Mouse (Mus musculus) fat pad, adult 2 months (tissue): ENCODE data around the gene Nfkbil1.
"Not testable (repeated sequence)": the region's sequence is repeated elsewhere in the genome, so short reads cannot be mapped to it uniquely, and the experiment has no call there.

ENCODE experiments used
- DNase-seq: peaks from one replicate; pipeline ENCODE4 v3.0.0-alpha.2; 2011; ENCODE audit warnings: low read depth, low spot score; ENCODE audit errors: extremely low read depth

Gene Nfkbil1

DNA sequence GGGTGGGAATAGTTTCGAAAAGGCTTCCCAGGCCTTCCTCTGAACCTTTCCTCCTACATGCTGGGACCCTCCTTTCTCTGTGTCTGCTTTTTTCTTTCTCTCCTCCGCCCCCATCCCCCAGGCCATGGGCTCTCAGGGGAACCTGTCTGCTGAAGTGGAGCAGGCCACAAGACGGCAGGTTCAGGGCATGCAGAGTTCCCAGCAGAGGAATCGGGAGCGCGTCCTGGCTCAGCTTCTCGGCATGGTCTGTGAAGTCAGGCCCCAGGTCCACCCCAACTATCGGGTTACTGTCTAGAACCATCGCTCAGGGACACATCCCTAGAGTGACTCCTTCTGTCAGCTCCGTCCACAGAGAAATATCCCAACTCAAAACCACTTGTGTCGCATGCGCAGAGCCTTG is 1.9 kb upstream of the Nfkbil1 start:
- no peak for DNase-seq

- no peak for DNase-seq
Observed at GRCm38 (mm10) chr17:35236996-35237395, 1.4 kb upstream of the Nfkbil1 start.

- no peak for DNase-seq
Observed at GRCm38 (mm10) chr17:35236390-35236746, 776 bp upstream of the Nfkbil1 start.

GRCm38 (mm10) chr17:35234903-35235302 is 689 bp downstream of the Nfkbil1 start:
- no peak for DNase-seq

GRCm38 (mm10) chr17:35234090-35234489 is 1.5 kb downstream of the Nfkbil1 start:
- not testable (repeated sequence) for DNase-seq

GRCm38 (mm10) chr17:35233114-35233980 is 2.2 kb downstream of the Nfkbil1 start, which contains the start of gene Atp6v1g2:
Gene Atp6v1g2, plus strand, starts transcription at chr17:35233660.
- DNase-seq: no peak

DNA sequence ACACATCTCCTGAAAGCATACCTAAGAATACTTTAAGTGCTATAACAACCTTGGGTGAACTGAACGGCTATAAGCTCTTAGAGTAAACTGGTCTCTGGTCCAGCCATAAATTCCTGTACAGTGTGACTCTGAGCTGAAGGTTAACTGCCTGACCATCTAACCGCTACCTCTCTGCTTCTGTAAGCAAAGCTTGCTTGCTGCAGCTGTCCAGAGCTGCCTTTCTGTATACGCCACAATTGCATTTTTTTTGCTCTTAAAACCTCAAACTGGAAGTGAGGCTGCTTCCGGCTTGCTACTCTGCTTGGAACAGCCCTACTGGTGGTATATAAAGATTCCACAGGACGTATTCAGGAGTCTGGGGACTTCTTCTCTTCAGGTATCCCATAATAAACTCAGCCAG is 2.9 kb downstream of the Nfkbil1 start:
- DNase-seq: no peak

DNA sequence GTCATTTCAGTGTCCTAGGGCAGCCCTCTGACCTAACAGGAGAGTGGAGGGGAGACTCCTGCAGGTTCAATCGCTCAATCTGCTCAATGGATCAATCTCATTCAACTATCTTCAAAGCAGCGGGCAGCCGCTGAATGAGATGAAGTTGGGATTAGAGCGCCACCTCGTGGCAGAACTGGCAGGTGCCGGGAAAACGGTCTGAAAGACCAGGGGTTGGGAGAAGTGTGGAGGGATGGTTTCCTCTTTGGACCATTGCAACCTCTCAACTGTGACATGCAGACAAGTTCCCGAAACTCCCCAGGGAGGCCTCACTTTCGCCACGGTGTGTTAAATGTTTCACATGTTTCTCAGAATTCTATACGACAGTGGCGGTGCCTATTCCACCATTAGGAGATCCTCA is 3.5 kb downstream of the Nfkbil1 start:
- no peak for DNase-seq

- DNase-seq: no peak
Observed at GRCm38 (mm10) chr17:35231022-35231421, 4.6 kb downstream of the Nfkbil1 start.

- DNase-seq: no peak
Observed at GRCm38 (mm10) chr17:35226561-35227046, 9.0 kb downstream of the Nfkbil1 start.

GRCm38 (mm10) chr17:35225456-35225855 is 10.1 kb downstream of the Nfkbil1 start:
- DNase-seq: no peak

DNA sequence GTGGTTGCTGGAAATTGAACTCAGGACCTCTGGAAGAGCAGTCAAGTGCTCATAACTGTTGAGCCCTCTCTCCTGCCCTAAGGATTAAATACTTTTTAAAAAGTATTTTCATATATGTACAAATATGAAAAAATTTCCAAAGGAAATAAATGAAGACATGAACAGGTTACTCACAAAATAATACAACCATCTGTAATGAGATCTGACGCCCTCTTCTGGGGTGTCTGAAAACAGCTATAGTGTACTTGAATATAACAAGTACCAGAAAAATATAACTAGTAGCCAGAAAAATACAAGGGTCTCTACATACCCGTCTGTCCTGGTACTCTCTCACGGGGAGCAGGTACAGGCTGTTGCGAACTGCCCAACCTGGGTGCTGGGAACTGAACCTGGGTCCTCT is 11.0 kb downstream of the Nfkbil1 start:
- no peak for DNase-seq

DNA sequence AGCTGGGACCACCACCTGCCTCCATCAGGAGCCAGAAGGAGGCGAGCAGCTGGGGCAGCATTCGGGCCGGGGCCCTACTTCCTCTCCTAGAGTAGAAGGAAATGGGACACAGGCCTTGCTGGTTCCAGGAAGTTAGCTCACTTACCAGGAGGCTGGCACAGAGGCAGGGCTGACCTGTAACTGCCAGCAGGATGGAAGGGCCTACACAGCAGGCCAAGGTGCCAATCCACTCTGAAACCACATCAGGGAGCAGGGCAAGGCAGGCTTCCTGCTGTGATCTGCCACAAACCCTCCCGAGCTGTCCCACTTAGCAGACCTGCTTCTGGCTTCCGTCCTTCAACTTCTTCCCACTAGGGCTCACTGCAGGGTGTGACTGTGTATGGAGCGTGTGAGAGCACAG is 13.3 kb downstream of the Nfkbil1 start:
- no peak for DNase-seq

- DNase-seq: no peak
Observed at GRCm38 (mm10) chr17:35220156-35220952, 15.2 kb downstream of the Nfkbil1 start, which contains the start of gene Gm16181. Gene Gm16181, plus strand, starts transcription at chr17:35220834.

DNA sequence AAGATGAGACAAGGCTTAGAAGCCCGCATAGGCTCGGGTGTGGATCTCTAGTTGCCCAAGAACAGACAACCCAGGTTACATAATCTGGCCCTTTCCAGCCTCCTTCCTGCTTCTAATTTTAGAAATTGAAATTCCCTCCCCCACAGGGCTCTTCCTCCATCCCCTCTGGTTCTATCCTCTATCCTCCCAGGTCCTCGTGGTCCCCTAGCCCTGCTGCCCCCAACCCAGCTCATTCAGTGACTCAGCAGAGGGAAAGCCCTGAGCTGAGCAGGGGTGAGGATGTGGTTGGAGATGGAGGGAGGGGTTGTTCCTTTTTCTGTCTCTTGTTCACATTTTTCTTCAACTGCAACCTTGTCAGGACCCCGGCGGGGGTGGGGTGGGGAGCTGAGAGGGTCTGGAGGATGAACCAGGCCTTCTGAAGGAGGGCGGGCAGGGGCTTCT is 16.0 kb downstream of the Nfkbil1 start:
- DNase-seq: no peak

DNA sequence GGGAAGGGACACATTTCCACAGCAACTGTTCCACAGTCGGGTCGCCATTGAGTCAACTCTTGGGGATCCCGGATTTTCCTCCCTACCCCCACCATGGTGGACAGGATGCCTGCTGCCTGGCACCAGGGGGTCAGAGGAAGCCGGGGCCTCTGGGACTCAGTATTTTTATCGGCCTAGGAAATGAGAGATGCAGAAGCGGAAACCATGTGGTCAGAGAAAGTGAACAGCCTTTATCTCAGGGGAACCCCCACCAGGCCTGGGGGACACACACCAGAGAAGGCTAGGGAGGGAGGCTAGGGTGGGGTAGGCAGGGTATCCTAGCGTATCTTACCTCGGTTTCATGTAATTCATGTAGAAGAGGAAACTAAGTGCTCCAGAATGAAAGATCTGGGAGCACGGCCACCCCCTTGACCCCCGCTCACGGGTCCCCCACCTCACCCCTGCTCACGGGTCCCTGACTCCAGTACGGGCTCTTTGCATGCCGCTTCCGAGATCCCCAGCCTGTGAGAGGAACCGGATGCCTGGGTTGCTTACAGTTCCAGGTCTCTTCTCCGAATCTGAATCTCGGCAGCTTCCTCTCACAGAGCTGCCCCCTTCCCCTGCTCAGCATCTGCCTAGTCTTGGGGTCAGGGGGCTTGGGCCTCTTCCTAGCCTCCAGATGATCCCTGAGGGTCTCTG is 16.9 kb downstream of the Nfkbil1 start:
- DNase-seq: no peak

- DNase-seq: no peak
Observed at GRCm38 (mm10) chr17:35213071-35213470, 22.5 kb downstream of the Nfkbil1 start.

DNA sequence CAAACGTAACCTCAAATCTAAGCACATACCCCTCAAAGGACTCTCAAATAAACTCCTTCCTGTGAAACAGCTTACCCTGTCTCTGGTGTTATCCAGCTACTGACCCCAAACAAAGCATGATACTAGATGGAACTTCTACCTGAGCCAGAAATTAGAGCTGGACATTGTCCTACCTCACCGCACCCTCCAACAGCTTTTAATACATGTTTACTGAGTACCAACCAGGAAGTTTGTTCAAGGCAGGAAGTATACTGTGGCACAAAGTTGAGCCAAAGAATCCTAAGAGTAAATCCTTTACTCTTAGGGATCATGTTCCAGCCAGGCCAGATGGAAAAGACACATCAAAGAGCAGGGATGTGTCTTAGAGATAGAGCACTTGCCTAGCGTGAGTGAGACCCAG is 25.0 kb downstream of the Nfkbil1 start:
- DNase-seq: no peak

DNA sequence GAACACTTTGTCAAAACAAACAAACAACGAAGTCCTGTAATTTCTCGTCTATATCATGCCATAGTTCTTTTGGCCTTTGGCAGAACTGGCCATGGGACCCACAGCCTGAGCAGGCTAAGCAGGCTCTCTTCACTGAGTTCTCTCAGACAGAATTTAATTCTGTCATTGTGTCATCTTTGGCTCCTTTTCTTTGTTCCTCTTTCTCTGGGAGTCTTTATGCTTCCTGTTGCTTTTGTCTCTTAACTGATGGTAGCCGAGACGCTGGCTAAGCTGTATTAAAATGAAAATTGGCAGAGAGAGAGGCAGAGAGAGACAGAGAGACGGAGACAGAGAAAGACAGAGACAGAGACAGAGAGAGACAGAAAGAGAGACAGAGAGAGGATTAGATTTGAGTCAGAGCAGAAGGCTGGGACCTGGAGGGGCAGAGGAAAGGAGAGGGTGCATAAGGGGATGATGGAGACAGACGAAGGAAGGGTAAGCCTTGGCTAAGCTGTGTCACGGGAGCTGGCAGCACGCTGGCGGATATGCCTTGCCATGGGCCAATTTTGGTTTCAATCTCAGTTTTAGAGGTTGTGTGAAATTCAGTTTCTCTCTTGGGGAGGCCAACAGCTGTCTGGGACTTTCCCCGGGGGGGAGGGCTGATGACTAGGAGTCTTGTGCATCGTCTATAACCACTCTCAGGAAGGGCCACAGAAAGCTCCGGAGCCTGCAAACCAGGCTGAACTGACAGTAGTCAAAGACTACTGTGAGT is 25.6 kb downstream of the Nfkbil1 start:
- no peak for DNase-seq

DNA sequence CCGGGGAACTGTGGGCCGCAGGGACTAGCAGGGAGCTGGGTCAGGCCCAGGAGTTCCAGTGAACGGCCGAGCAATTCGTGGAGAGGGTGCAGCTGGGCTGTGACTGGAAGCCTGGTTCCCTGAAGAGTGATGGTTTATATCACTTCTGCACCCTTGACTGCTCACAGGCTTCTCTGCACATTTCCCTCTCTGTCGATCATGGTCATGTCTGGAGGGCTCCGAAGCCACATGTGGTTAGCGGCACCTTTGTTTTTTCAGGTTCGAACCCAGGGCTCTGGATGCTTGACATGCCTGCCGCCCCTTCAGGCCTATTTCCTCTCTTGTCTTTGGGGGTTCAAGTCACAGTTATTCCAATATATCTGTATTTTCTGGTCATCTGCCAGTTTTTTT is 30.2 kb downstream of the Nfkbil1 start:
- DNase-seq: no peak
